22 mouse cellular contexts compared by ENCODE assay signal in the genomic region with DNA sequence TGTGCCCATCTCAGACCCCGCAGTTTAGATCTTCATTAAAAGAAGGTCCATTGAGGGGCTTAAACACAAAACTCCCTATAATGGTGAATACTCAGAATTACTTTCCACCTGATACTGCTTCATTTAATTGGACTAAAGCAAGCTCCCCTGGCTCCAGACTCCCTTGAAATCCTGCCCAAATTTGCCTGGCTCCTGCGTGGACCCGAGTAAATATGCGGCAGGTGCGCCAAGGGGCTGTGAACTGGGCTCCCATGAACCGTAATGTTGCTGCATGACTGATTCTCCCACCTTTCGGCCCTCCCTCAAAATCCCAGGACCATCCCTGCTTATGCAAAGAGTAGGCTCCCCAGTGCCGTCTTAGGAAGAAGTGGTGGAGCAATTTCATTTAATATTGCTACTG.
"Had no signal": no experiment of that assay in that cellular context is flagged by ENCODE, and none has a peak within 500 bp of the region (broad histone marks: within the 10 kb centered on the region; RNA-seq: fewer than 3 reads in every experiment).

No protein-coding gene starts in this region.

- H3K27me3 ChIP-seq: kidney, embryonic 15.5 days; limb, embryonic 12.5 days; limb, embryonic 15.5 days; midbrain, embryonic 12.5 days; midbrain, embryonic 15.5 days; neural tube, embryonic 12.5 days; neural tube, embryonic 15.5 days had no signal

- H3K36me3 ChIP-seq: kidney, embryonic 15.5 days; limb, embryonic 12.5 days; limb, embryonic 15.5 days; midbrain, embryonic 12.5 days; midbrain, embryonic 15.5 days; neural tube, embryonic 12.5 days; neural tube, embryonic 15.5 days had no signal

- H3K9me3 ChIP-seq: kidney, embryonic 15.5 days; limb, embryonic 12.5 days; limb, embryonic 15.5 days; midbrain, embryonic 12.5 days; midbrain, embryonic 15.5 days; neural tube, embryonic 12.5 days; neural tube, embryonic 15.5 days had no signal

- H3K4me3 ChIP-seq: kidney, embryonic 15.5 days; limb, embryonic 12.5 days; limb, embryonic 15.5 days; midbrain, embryonic 12.5 days; midbrain, embryonic 15.5 days; neural tube, embryonic 12.5 days; neural tube, embryonic 15.5 days had no signal

- H3K27ac ChIP-seq: kidney, embryonic 15.5 days; limb, embryonic 12.5 days; limb, embryonic 15.5 days; liver, embryonic 14.5 days; macrophage; midbrain, embryonic 12.5 days; midbrain, embryonic 15.5 days; neural tube, embryonic 12.5 days; neural tube, embryonic 15.5 days; stomach, postnatal 0 days had no signal

- H3K4me2 ChIP-seq: kidney, embryonic 15.5 days; limb, embryonic 12.5 days; limb, embryonic 15.5 days; liver, embryonic 11.5 days; lung, embryonic 14.5 days; midbrain, embryonic 12.5 days; midbrain, embryonic 15.5 days; neural tube, embryonic 12.5 days; neural tube, embryonic 15.5 days had no signal

- H3K9ac ChIP-seq: kidney, embryonic 15.5 days; limb, embryonic 12.5 days; limb, embryonic 15.5 days; liver, embryonic 14.5 days; liver, postnatal 0 days; lung, embryonic 14.5 days; midbrain, embryonic 12.5 days; midbrain, embryonic 15.5 days; neural tube, embryonic 12.5 days; neural tube, embryonic 15.5 days had no signal

- ATAC-seq: liver, postnatal 0 days; lung, postnatal 0 days; midbrain, embryonic 15.5 days had no signal

- DNase-seq: kidney, postnatal 14 days; kidney, postnatal 4 days; liver, postnatal 0 days; lung, embryonic 14.5 days; right cerebral cortex, adult 18-20 months; right cerebral cortex, postnatal 14 days; right cerebral cortex, postnatal 4 days; thymus, adult 2 months; thymus, postnatal 14 days; thymus, postnatal 4 days had no signal

- H3K4me1 ChIP-seq: midbrain, embryonic 12.5 days; midbrain, embryonic 15.5 days; neural tube, embryonic 12.5 days; neural tube, embryonic 15.5 days had no signal
